Mouse (Mus musculus) kidney, embryonic 15.5 days (tissue): Measurements from ENCODE around the gene Safb2. TPM values are rescaled to one million over a fixed set of nuclear protein-coding genes. Genes with fewer than 3 reads are reported as not detected.

ENCODE experiments used
- ATAC-seq: fragments of 200-750 bp; cut with Nextera tagmentation; replicated peaks from 2 replicates; pipeline ENCODE4 v1.8.0; 2017; ENCODE audit warnings: moderate TSS enrichment; ENCODE audit not compliant: low FRiP score
- H3K27ac ChIP-seq: fragments of 300-500 bp; sonication (generic); 2 replicates; pipeline ENCODE4 v1.5.1; 2015; ENCODE audit warnings: mild to moderate bottlenecking, inconsistent platforms
- H3K27me3 ChIP-seq: fragments of 300-500 bp; sonication (generic); 2 replicates; pipeline ENCODE4 v1.6.1; 2015; ENCODE audit warnings: inconsistent platforms
- H3K36me3 ChIP-seq: fragments of 300-500 bp; sonication (generic); 2 replicates; pipeline ENCODE4 v1.6.1; 2015; ENCODE audit warnings: inconsistent platforms
- H3K4me1 ChIP-seq: fragments of 300-500 bp; sonication (generic); 2 replicates; pipeline ENCODE4 v1.6.1; 2015; ENCODE audit warnings: inconsistent platforms
- H3K4me2 ChIP-seq: fragments of 300-500 bp; sonication (generic); 2 replicates; pipeline ENCODE4 v1.6.1; 2015; ENCODE audit warnings: moderate library complexity, mild to moderate bottlenecking, inconsistent platforms
- H3K4me3 ChIP-seq: fragments of 300-500 bp; sonication (generic); replicated peaks from 2 replicates; pipeline ENCODE4 v1.5.1; 2015; ENCODE audit warnings: mild to moderate bottlenecking, inconsistent platforms
- H3K9ac ChIP-seq: fragments of 300-500 bp; sonication (generic); 2 replicates; pipeline ENCODE4 v1.6.1; 2015; ENCODE audit warnings: mild to moderate bottlenecking, inconsistent platforms
- H3K9me3 ChIP-seq: fragments of 300-500 bp; sonication (generic); replicated peaks from 2 replicates; pipeline ENCODE4 v1.6.1; 2016; ENCODE audit warnings: inconsistent platforms
- WGBS: fragments of 180-500 bp; shearing (Covaris S2); methylation state at CpG from one replicate; pipeline ENCODE4 v1.1.7; 2015; ENCODE audit warnings: mixed read lengths; 5-methylcytosine and 5-hydroxymethylcytosine counted together
- polyA plus RNA-seq: library from polyadenylated mRNA; unstranded; fragments of >200 nt; fragmentation: Nextera tagmentation; extraction: Ambion mirVana; gene quantifications from 2 replicates; pipeline ENCODE4 v1.2.1, GENCODE M21; 2015

Safb2 gene
- polyA plus RNA-seq, 1 experiment from 2014 or later: 92.4 TPM

- Histone ChIP-seq H3K27ac (no peak overlapping the region), H3K36me3 (peaks cover 79% of the 10 kb centered on the region), H3K4me3 (no peak overlapping the region), H3K9ac (no peak overlapping the region), H3K27me3 (no peaks in the 10 kb centered on the region), H3K9me3 (no peaks in the 10 kb centered on the region), H3K4me2 (no peak overlapping the region), H3K4me1 (peaks cover 23% of the 10 kb centered on the region)
- no peak for ATAC-seq
- 86% methylated on average over 9 of the region's 9 CpGs for WGBS
Measured at GRCm38 (mm10) chr17:56605431-56605830, 21.0 kb upstream of the Safb2 start.

- Histone ChIP-seq H3K9me3 (no peaks in the 10 kb centered on the region), H3K36me3 (peaks cover 89% of the 10 kb centered on the region), H3K27me3 (no peaks in the 10 kb centered on the region), H3K4me2 (no peak overlapping the region), H3K4me3 (no peak overlapping the region), H3K9ac (no peak overlapping the region), H3K4me1 (peaks cover 19% of the 10 kb centered on the region), H3K27ac (no peak overlapping the region)
- 89% methylated on average over 3 of the region's 3 CpGs for WGBS
- ATAC-seq: no peak
Measured at GRCm38 (mm10) chr17:56604422-56604821, 20.0 kb upstream of the Safb2 start.

GRCm38 (mm10) chr17:56604070-56604380, 19.6 kb upstream of the Safb2 start:
- H3K4me1 ChIP-seq: peaks cover 16% of the 10 kb centered on the region
- H3K36me3 ChIP-seq: peaks cover 93% of the 10 kb centered on the region
- H3K4me3 ChIP-seq: no peak overlapping the region
- WGBS: 90% methylated on average over 9 of the region's 9 CpGs
- no peak overlapping the region for H3K9ac ChIP-seq
- no peaks in the 10 kb centered on the region for H3K27me3 ChIP-seq
- H3K9me3 ChIP-seq: no peaks in the 10 kb centered on the region
- ATAC-seq: no peak
- no peak overlapping the region for H3K27ac ChIP-seq
- no peak overlapping the region for H3K4me2 ChIP-seq

- H3K4me3 ChIP-seq: no peak overlapping the region
- no peak for ATAC-seq
- no peak overlapping the region for H3K4me2 ChIP-seq
- H3K9ac ChIP-seq: no peak overlapping the region
- 95% methylated on average over 28 of the region's 28 CpGs for WGBS
- peaks cover 93% of the 10 kb centered on the region for H3K36me3 ChIP-seq
- peaks cover 10% of the 10 kb centered on the region for H3K4me1 ChIP-seq
- H3K27ac ChIP-seq: no peak overlapping the region
- H3K27me3 ChIP-seq: no peaks in the 10 kb centered on the region
- H3K9me3 ChIP-seq: no peaks in the 10 kb centered on the region
Measured at GRCm38 (mm10) chr17:56603186-56604069, 19.0 kb upstream of the Safb2 start.

- Histone ChIP-seq H3K9ac (no peak overlapping the region), H3K27me3 (no peaks in the 10 kb centered on the region), H3K36me3 (peaks cover 97% of the 10 kb centered on the region), H3K9me3 (no peaks in the 10 kb centered on the region), H3K4me1 (0 out of 2 replicates have a peak, but pooled peaks cover 3% of the 10 kb centered on the region), H3K4me2 (no peak overlapping the region), H3K27ac (no peak overlapping the region), H3K4me3 (no peak overlapping the region)
- no peak for ATAC-seq
- WGBS: 85% methylated on average over 8 of the region's 8 CpGs
Measured at GRCm38 (mm10) chr17:56593527-56594271, 9.3 kb upstream of the Safb2 start.

- no peak overlapping the region for H3K27ac ChIP-seq
- H3K4me3 ChIP-seq: no peak overlapping the region
- H3K36me3 ChIP-seq: peaks cover 100% of the 10 kb centered on the region
- no peaks in the 10 kb centered on the region for H3K9me3 ChIP-seq
- no peak for ATAC-seq
- no peaks in the 10 kb centered on the region for H3K27me3 ChIP-seq
- H3K4me1 ChIP-seq: peaks cover 10% of the 10 kb centered on the region
- H3K9ac ChIP-seq: no peak overlapping the region
- no peak overlapping the region for H3K4me2 ChIP-seq
Measured at GRCm38 (mm10) chr17:56592553-56592952, 8.2 kb upstream of the Safb2 start.

- peaks cover 28% of the 10 kb centered on the region for H3K4me1 ChIP-seq
- no peak overlapping the region for H3K4me2 ChIP-seq
- H3K9ac ChIP-seq: no peak overlapping the region
- no peaks in the 10 kb centered on the region for H3K27me3 ChIP-seq
- WGBS: 88% methylated on average over 4 of the region's 4 CpGs
- H3K9me3 ChIP-seq: no peaks in the 10 kb centered on the region
- H3K4me3 ChIP-seq: no peak overlapping the region
- H3K36me3 ChIP-seq: peaks cover 79% of the 10 kb centered on the region
- H3K27ac ChIP-seq: no peak overlapping the region
- no peak for ATAC-seq
Measured at GRCm38 (mm10) chr17:56588921-56589320, 4.5 kb upstream of the Safb2 start.

GRCm38 (mm10) chr17:56587773-56588172, 3.4 kb upstream of the Safb2 start:
- Histone ChIP-seq H3K4me3 (no peak overlapping the region), H3K36me3 (peaks cover 68% of the 10 kb centered on the region), H3K4me1 (peaks cover 37% of the 10 kb centered on the region), H3K4me2 (0 out of 2 replicates have a peak overlapping the region, but pooled peaks have one; percentile 12), H3K9me3 (no peaks in the 10 kb centered on the region), H3K27me3 (no peaks in the 10 kb centered on the region), H3K27ac (no peak overlapping the region), H3K9ac (no peak overlapping the region)
- ATAC-seq: no peak
- WGBS: 56% methylated on average over 1 of the region's 1 CpGs

GRCm38 (mm10) chr17:56585171-56585821, 911 bp upstream of the Safb2 start:
- Histone ChIP-seq H3K4me1 (peaks cover 50% of the 10 kb centered on the region), H3K9ac (peak overlapping the region; percentile 91), H3K27ac (peak overlapping the region; percentile 95), H3K27me3 (no peaks in the 10 kb centered on the region), H3K36me3 (peaks cover 68% of the 10 kb centered on the region), H3K4me3 (peak overlapping the region; percentile 82), H3K4me2 (peak overlapping the region; percentile 76), H3K9me3 (no peaks in the 10 kb centered on the region)
- WGBS: under 1% methylated on average over 61 of the region's 61 CpGs
- ATAC-seq: peak; percentile 12

GRCm38 (mm10) chr17:56583611-56584256, 651 bp downstream of the Safb2 start:
- H3K27ac ChIP-seq: peak overlapping the region; percentile 97
- under 1% methylated on average over 33 of the region's 33 CpGs for WGBS
- no peaks in the 10 kb centered on the region for H3K27me3 ChIP-seq
- peak overlapping the region; percentile 80 for H3K4me2 ChIP-seq
- no peak for ATAC-seq
- peaks cover 68% of the 10 kb centered on the region for H3K36me3 ChIP-seq
- H3K9me3 ChIP-seq: no peaks in the 10 kb centered on the region
- peak overlapping the region; percentile 93 for H3K9ac ChIP-seq
- peak overlapping the region; percentile 82 for H3K4me3 ChIP-seq
- H3K4me1 ChIP-seq: peaks cover 47% of the 10 kb centered on the region

GRCm38 (mm10) chr17:56583071-56583470, 1.3 kb downstream of the Safb2 start:
- peaks cover 45% of the 10 kb centered on the region for H3K4me1 ChIP-seq
- no peak for ATAC-seq
- peaks cover 68% of the 10 kb centered on the region for H3K36me3 ChIP-seq
- H3K4me2 ChIP-seq: peak overlapping the region; percentile 80
- peak overlapping the region; percentile 97; the same call in 1 of the 2 replicates for H3K27ac ChIP-seq
- no peaks in the 10 kb centered on the region for H3K9me3 ChIP-seq
- WGBS: 68% methylated on average over 1 of the region's 1 CpGs
- no peaks in the 10 kb centered on the region for H3K27me3 ChIP-seq
- H3K4me3 ChIP-seq: peak overlapping the region; percentile 82
- peak overlapping the region; percentile 93 for H3K9ac ChIP-seq
